Mouse (Mus musculus) heart, embryonic 15.5 days (tissue): Measurements from ENCODE around the gene 1700021F05Rik. TPM values are rescaled to one million over a fixed set of nuclear protein-coding genes. Genes with fewer than 3 reads are reported as not detected.

ENCODE experiments used
- ATAC-seq: fragments of 200-750 bp; cut with Nextera tagmentation; replicated peaks from 2 replicates; pipeline ENCODE4 v1.8.0; 2017; ENCODE audit warnings: low read depth, moderate TSS enrichment; ENCODE audit not compliant: insufficient number of reproducible peaks, insufficient read depth, low FRiP score
- H3K27ac ChIP-seq: fragments of 300-500 bp; sonication (generic); 2 replicates; pipeline ENCODE4 v1.5.1; 2015; ENCODE audit warnings: mild to moderate bottlenecking, inconsistent platforms
- H3K27me3 ChIP-seq: fragments of 300-500 bp; sonication (generic); 2 replicates; pipeline ENCODE4 v1.6.1; 2015; ENCODE audit warnings: inconsistent platforms
- H3K36me3 ChIP-seq: fragments of 300-500 bp; sonication (generic); 2 replicates; pipeline ENCODE4 v1.6.1; 2015; ENCODE audit warnings: mild to moderate bottlenecking, inconsistent platforms
- H3K4me1 ChIP-seq: fragments of 300-500 bp; sonication (generic); replicated peaks from 2 replicates; pipeline ENCODE4 v1.6.1; 2015; ENCODE audit warnings: inconsistent platforms
- H3K4me2 ChIP-seq: fragments of 300-500 bp; sonication (generic); 2 replicates; pipeline ENCODE4 v1.6.1; 2015; ENCODE audit warnings: inconsistent platforms, mild to moderate bottlenecking, moderate library complexity
- H3K4me3 ChIP-seq: fragments of 300-500 bp; sonication (generic); 2 replicates; pipeline ENCODE4 v1.5.1; 2015; ENCODE audit warnings: mild to moderate bottlenecking, inconsistent platforms
- H3K9ac ChIP-seq: fragments of 300-500 bp; sonication (generic); 2 replicates; pipeline ENCODE4 v1.6.1; 2015; ENCODE audit warnings: mild to moderate bottlenecking, inconsistent platforms
- H3K9me3 ChIP-seq: fragments of 300-500 bp; sonication (generic); replicated peaks from 2 replicates; pipeline ENCODE4 v1.6.1; 2016; ENCODE audit warnings: inconsistent platforms
- WGBS: fragments of 180-500 bp; shearing (Covaris S2); methylation state at CpG from one replicate; pipeline ENCODE4 v1.1.7; 2015; ENCODE audit warnings: mixed read lengths; 5-methylcytosine and 5-hydroxymethylcytosine counted together
- polyA plus RNA-seq: library from polyadenylated mRNA; unstranded; fragments of >200 nt; fragmentation: Nextera tagmentation; extraction: Ambion mirVana; gene quantifications from 2 replicates; pipeline ENCODE4 v1.2.1, GENCODE M21; 2015

1700021F05Rik gene
- polyA plus RNA-seq, 1 experiment from 2014 or later, result 95.5 TPM

DNA sequence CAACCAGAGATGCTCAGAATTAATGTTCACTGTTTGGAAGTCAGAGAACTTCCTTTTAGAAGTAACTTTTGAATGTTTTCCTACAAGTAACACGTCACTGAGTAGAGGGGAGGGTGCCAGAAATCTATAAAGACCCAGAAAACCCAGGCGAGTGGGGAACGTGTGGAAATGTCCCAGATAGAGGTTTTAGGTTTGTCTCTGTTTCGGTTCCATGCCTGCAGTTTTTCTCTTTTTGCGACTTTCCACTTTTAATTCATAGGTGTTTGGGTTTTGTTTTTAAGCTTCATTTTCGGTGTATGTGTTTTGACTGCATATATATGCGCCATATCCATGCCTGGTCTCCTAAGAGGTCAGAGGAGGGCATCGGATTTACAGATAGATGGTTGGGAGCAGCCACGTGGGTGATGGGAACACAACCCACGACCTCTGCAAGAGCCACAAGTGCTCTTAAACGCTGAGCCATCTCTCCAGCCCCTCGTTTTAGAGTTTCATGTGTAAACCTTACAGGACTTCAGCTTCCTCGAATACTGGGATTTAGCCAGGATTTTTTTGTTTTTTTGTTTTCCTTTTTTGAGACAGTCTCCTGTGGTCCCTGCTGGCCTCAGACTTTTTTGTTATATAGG, 60.5 kb downstream of the 1700021F05Rik start:
- peak overlapping the region; percentile 90 for H3K4me3 ChIP-seq
- peaks cover 49% of the 10 kb centered on the region for H3K4me1 ChIP-seq
- 14% methylated on average over 13 of the region's 13 CpGs for WGBS
- no peaks in the 10 kb centered on the region for H3K27me3 ChIP-seq
- H3K4me2 ChIP-seq, result peak overlapping the region; percentile 99
- H3K9me3 ChIP-seq, result no peaks in the 10 kb centered on the region
- no peak for ATAC-seq
- H3K36me3 ChIP-seq, result no peaks in the 10 kb centered on the region
- peak overlapping the region; percentile 98 for H3K27ac ChIP-seq
- H3K9ac ChIP-seq, result peak overlapping the region; percentile 97

DNA sequence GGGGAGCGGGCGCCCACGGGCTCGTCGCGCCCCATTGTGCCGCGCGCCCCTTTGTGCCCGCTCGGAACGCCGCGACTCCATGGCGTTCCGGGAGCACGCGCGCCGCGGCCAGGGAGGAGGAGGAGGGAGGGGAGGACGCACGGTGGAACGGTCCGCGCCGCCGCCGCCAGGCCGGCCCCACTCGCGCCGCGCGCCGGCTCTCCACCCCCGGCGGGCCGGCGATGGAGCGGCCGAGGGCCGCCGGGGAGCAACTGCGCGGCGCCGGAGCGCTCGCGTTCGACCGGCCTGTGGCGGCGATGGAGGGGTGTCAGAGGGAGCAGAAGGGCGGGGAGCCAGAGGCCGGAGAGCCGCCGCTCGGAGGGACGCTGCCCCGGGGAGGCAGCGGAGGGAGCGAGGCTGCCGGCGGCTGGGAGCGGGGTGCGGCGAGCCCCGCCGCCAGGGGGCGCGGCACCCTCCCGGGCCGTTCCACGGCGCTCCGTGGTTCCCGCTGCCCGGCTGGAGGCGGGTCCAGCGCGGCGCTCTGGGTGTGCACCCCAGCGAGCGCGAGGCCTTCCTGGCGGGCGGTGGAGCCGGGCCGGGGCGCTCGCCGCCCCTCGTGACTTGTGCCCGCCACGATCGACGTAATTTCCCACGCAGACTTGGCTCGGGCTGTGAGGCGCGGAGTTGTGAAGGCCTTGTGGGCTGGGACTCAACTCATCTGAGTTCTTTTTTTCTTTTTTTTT, 61.2 kb downstream of the 1700021F05Rik start:
- Histone ChIP-seq H3K4me2 (peak overlapping the region; percentile 99), H3K9me3 (no peaks in the 10 kb centered on the region), H3K4me1 (peaks cover 49% of the 10 kb centered on the region), H3K27me3 (no peaks in the 10 kb centered on the region), H3K36me3 (no peaks in the 10 kb centered on the region), H3K27ac (peak overlapping the region; percentile 98), H3K4me3 (peak overlapping the region; percentile 90), H3K9ac (peak overlapping the region; percentile 97)
- ATAC-seq, result peak; percentile 83
- WGBS, result 0% methylated on average over 73 of the region's 103 CpGs

DNA sequence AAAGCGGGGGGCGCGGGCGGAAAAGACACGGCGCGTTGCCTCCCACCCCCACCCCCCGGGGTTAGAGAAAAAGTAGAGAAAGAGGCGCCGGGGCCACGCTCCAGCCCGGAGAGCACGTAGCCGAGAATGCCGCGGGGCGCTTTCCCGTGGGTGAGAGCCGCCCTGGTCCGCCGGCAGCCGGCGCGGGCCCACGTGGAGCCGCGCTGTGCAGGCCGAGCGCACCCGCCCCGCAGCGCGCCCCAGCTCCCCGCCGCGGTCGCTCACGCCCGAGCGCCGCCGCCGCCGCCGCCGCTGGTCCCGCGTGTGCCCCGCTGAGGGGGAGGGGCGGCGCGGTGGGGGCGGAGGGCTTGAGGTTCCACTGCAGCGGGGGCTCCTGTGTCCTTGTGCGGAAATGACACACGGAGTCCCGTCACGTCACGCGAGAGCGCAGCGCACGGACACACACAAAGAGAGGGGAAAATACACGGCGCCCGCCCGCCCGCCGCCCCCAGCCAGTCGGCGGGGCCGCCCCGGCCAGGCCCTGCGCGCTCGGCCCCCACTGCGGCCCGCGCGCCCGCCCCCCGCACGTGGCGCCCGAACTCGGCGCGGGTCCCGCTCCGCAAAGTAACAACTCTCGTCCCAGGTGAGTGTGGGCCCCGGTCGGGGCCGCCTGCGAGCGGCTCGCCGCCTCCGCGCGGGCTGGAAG, 61.9 kb downstream of the 1700021F05Rik start, which contains the start of gene Bend3:
Gene Bend3 (plus strand): TSS at position 81 of the 685 bp plus-strand sequence.
- H3K36me3 ChIP-seq, result no peaks in the 10 kb centered on the region
- H3K27ac ChIP-seq, result peak within 1 kb of the TSS; percentile 98
- peak within 1 kb of the TSS; percentile 90 for H3K4me3 ChIP-seq
- WGBS, result under 1% methylated on average over 71 of the region's 101 CpGs
- H3K4me2 ChIP-seq, result peak within 1 kb of the TSS; percentile 99
- peaks cover 44% of the 10 kb centered on the region for H3K4me1 ChIP-seq
- ATAC-seq, result peak; percentile 43
- H3K27me3 ChIP-seq, result no peaks in the 10 kb centered on the region
- H3K9ac ChIP-seq, result peak within 1 kb of the TSS; percentile 97
- no peaks in the 10 kb centered on the region for H3K9me3 ChIP-seq

DNA sequence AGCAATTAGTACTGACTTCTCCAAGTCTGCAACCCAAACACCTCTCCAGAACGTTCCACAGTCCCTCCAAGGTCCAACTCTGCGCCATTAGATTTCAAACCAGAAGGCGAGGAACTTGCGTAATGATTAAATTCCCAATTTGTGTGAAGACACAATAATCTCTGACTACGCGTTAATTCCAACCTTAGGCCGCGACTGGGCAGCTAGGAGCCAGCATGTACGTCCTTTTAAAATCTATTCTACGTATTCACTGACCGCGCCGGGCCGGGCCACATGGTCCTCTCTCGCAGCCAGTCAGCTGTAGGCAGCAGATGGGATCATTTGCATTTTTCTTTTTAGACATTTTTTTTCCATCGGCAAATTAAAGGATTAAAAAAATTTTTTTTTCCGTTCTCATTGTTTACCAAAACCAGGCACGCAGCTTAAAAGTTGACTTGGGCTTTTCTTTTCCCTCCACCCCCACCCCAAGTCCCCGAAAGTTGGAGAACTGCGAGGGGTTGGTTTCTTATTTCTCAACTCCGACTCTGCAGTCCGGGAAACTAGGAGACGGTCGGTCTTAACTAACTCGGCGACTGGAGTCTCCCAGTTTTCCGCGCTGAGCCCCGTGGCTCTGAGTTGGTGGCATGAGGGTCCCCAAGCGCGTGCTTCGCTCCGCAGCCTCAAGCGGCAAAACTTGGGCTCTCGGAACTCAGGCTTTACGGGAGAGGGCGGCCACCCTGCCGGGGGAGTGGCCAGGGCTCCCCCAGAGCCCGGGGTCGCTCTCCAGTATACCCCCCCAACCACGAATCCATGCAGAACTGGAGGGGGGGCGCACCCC, 62.7 kb downstream of the 1700021F05Rik start:
- peak overlapping the region; percentile 97 for H3K9ac ChIP-seq
- H3K4me3 ChIP-seq, result peak overlapping the region; percentile 90
- no peaks in the 10 kb centered on the region for H3K9me3 ChIP-seq
- H3K4me1 ChIP-seq, result peaks cover 36% of the 10 kb centered on the region
- H3K27me3 ChIP-seq, result no peaks in the 10 kb centered on the region
- no peak; the same call in 1 of the 2 replicates for ATAC-seq
- H3K4me2 ChIP-seq, result peak overlapping the region; percentile 99
- WGBS, result under 1% methylated on average over 42 of the region's 42 CpGs
- no peaks in the 10 kb centered on the region for H3K36me3 ChIP-seq
- H3K27ac ChIP-seq, result peak overlapping the region; percentile 98

DNA sequence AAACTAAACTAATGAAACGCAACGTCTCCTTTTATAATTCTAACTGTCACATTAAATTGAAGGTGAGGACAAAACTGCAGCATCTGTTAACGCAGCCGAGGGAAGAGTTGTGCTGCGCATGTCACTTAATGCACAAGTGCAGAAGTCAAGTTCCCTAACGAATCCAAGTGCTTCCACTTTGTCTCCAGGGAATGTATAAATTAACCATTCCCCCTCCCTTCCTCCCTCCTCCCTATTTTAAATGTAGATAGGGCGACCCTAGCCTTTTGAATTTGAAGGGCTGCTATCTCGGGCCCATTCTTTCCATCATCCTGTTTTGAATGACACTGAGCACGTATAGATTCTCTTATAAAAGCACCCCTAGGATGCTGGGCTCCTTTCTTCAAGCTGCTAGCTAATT, 63.3 kb downstream of the 1700021F05Rik start:
- Histone ChIP-seq H3K4me2 (peak overlapping the region; percentile 99), H3K4me1 (peaks cover 31% of the 10 kb centered on the region), H3K36me3 (no peaks in the 10 kb centered on the region), H3K4me3 (peak overlapping the region; percentile 90), H3K9ac (peak overlapping the region; percentile 97), H3K9me3 (no peaks in the 10 kb centered on the region), H3K27ac (peak overlapping the region; percentile 98), H3K27me3 (no peaks in the 10 kb centered on the region)
- no peak for ATAC-seq
- 13% methylated on average over 9 of the region's 9 CpGs for WGBS

DNA sequence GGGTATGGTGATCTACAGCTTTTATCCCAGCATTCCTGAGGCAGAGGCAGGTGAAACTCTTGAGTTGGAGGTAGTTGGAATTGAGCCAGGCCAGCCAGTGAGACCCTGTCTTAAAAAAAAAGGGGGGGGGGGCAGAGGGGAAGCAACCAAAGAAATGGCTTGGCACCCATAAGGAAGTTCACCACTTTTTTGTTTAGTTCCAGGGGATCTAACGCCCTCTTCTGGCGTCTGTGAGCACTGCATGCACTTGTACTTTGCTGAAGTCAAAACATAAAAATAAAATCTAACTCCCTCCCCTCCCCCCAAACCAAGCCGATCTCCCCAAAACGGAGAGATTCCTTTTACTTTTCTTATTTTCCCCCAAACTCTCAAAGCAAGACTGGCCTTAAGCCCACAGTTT, 65.4 kb downstream of the 1700021F05Rik start:
- no peaks in the 10 kb centered on the region for H3K27me3 ChIP-seq
- no peaks in the 10 kb centered on the region for H3K9me3 ChIP-seq
- H3K4me2 ChIP-seq, result no peak overlapping the region
- H3K9ac ChIP-seq, result no peak overlapping the region
- WGBS, result 42% methylated on average over 4 of the region's 4 CpGs
- no peak overlapping the region for H3K27ac ChIP-seq
- H3K36me3 ChIP-seq, result no peaks in the 10 kb centered on the region
- ATAC-seq, result no peak
- H3K4me3 ChIP-seq, result no peak overlapping the region
- peaks cover 14% of the 10 kb centered on the region for H3K4me1 ChIP-seq

Other genes starting within 250 kb of the 1700021F05Rik start
- 2.5 and 3.8 TPM in 2 replicates for gene Bend3, start 62.2 kb downstream of the 1700021F05Rik start, polyA plus RNA-seq
- gene Gm9803, start 16.9 kb downstream of the 1700021F05Rik start, polyA plus RNA-seq, result 16.0 and 16.5 TPM in 2 replicates
- 80.1 and 102 TPM in 2 replicates for gene Cd24a, start 37.3 kb upstream of the 1700021F05Rik start, polyA plus RNA-seq